Mouse (Mus musculus) liver, embryonic 14.5 days (tissue): ENCODE results near the gene Art2b.

Source experiments
- CTCF ChIP-seq: IDR thresholded peaks from 2 replicates; pipeline ENCODE4 v1.5.1; 2016; ENCODE audit warnings: antibody characterized with exemption, low read depth, control low read depth
- EP300 ChIP-seq: IDR thresholded peaks from 2 replicates; pipeline ENCODE4 v1.6.1; 2016; ENCODE audit warnings: antibody characterized with exemption, low read depth

DNA sequence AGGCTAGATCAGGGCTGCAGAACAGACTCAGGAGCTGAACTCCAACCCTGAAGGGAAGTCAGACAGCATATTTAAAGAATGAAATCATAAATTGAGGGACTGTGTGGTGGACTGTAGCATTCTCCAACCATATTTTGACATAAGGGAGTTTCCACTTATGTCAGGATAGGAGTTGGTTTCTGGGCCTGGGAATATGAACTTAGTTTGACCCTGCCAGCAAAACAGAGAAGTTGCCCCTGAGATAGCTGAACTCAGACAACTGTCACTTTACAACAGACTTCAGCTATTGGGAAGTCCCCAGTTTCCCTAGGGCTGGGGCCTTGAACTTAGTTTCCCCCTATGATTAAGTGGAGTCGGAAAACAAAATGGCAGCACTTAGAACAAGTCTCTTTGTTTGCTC, 33.9 kb downstream of the Art2b start:
- no peak for TF ChIP-seq CTCF
- TF ChIP-seq EP300: no peak
